Mouse (Mus musculus): ENCODE measurements around the gene Rilpl1.

DNA sequence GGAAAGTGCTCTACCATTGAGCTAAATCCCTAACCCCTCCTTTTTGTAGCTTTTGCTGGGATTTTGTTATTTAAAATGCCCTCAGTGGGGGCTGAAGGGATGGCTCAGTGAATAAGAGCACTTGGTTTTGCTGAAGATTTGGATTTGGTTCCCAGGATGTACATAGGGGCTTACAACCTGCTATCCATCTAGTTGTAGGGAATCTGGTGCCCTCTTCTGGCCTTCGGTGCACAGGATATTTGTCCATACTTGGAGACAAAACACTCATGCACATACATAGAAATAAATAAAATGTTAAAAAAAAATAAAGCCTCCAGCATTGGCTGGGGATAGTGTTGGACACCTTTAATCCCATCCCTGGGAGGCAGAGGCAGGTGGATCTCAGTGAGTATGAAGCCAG is 24.0 kb upstream of the Rilpl1 start:
- TF ChIP-seq POLR2A (IDR thresholded peaks at IDR 0.05; ENCODE audit: control insufficient read depth, extremely low read depth, insufficient read depth, low read length, poor library complexity) = no peak
- no peak for TF ChIP-seq CTCF (IDR thresholded peaks at IDR 0.05; ENCODE audit: borderline replicate concordance, control insufficient read depth, extremely low read depth, insufficient read depth, low read length, poor library complexity)

All from thymus, adult 2 months (tissue).